Mouse (Mus musculus): Measurements from ENCODE around the gene Higd1a.

- no peak for TF ChIP-seq CTCF (IDR thresholded peaks at IDR 0.05; ENCODE audit: low read depth)
- no peak for TF ChIP-seq EP300 (IDR thresholded peaks at IDR 0.05; ENCODE audit: low read depth)
These were observed 28.7 kb downstream of the Higd1a start for GRCm38 (mm10) chr9:121829270-121829992.
